Mouse (Mus musculus) adrenal gland, adult 2 months (tissue): Measurements from ENCODE around the gene Ccna2. TPM values are rescaled to one million over a fixed set of nuclear protein-coding genes. Genes with fewer than 3 reads are reported as not detected.

Experiments used
- DNase-seq: peaks from one replicate; pipeline ENCODE4 v3.0.0; 2021
- polyA plus RNA-seq: library from polyadenylated mRNA; depleted of rRNA; stranded (reverse); fragments of >200 nt; gene quantifications from 2 replicates; pipeline ENCODE4 v1.2.3, GENCODE M21; 2012; rRNA removed
- total RNA-seq, 2 experiments: library from RNA; stranded (reverse); gene quantifications; 2 replicates each; pipeline ENCODE4 v1.2.3; 2021

Gene Ccna2
- total and polyA plus RNA-seq, 3 experiments: 1.5 to 14.5 (median 4.1) TPM

- DNase-seq: peak; percentile 25
These were observed 38.7 kb downstream of the Ccna2 start for GRCm38 (mm10) chr3:36533201-36533672.

- DNase-seq: no peak
These were observed 39.2 kb downstream of the Ccna2 start for GRCm38 (mm10) chr3:36532738-36533137.

- DNase-seq: peak; percentile 16
These were observed 39.9 kb downstream of the Ccna2 start for GRCm38 (mm10) chr3:36531979-36532542.

GRCm38 (mm10) chr3:36531242-36531641 lies 40.7 kb downstream of the Ccna2 start:
- DNase-seq: no peak

- no peak for DNase-seq
These were observed 41.2 kb downstream of the Ccna2 start for GRCm38 (mm10) chr3:36530781-36531180.

GRCm38 (mm10) chr3:36530345-36530744 lies 41.6 kb downstream of the Ccna2 start:
- DNase-seq: no peak

- no peak for DNase-seq
These were observed 47.5 kb downstream of the Ccna2 start for GRCm38 (mm10) chr3:36524466-36524865.

- DNase-seq: no peak
These were observed 49.8 kb downstream of the Ccna2 start for GRCm38 (mm10) chr3:36522137-36522536.

- DNase-seq: peak; percentile 36
These were observed 50.6 kb downstream of the Ccna2 start, which contains the start of gene Gm11549 for GRCm38 (mm10) chr3:36521073-36522060. Gm11549 (minus strand) TSS chr3:36521813.

- DNase-seq: no peak
These were observed 55.8 kb downstream of the Ccna2 start for GRCm38 (mm10) chr3:36516196-36516595.

Other genes starting within 250 kb of the Ccna2 start
- 100 to 1,000 TPM; 670 to 728 TPM for gene Anxa5, start 96.3 kb downstream of the Ccna2 start, total RNA-seq
- 1,175 and 1,314 TPM in 2 replicates for gene Anxa5, start 96.3 kb downstream of the Ccna2 start, polyA plus RNA-seq
- 1 to 10 TPM; 1.4 to 2.2 TPM for gene 1810062G17Rik, start 96.2 kb downstream of the Ccna2 start, total RNA-seq
- 1.9 and 2.0 TPM in 2 replicates for gene 1810062G17Rik, start 96.2 kb downstream of the Ccna2 start, polyA plus RNA-seq
- under 1 TPM in 1 of 2 experiments, not detected in 1; 0.52 TPM for gene Gm11549, start 50.3 kb downstream of the Ccna2 start, total RNA-seq
- 0.09 and 0.12 TPM in 2 replicates for gene Gm11549, start 50.3 kb downstream of the Ccna2 start, polyA plus RNA-seq
- 10 to 100 TPM; 32.4 to 32.6 TPM for gene Exosc9, start 19.5 kb downstream of the Ccna2 start, total RNA-seq
- gene Exosc9, start 19.5 kb downstream of the Ccna2 start, polyA plus RNA-seq: 3.2 and 4.5 TPM in 2 replicates
- gene Bbs7, start 41.3 kb upstream of the Ccna2 start, total RNA-seq: 10 to 100 TPM in 1 of 2 experiments, 1 to 10 TPM in 1; 9.8 to 14.0 TPM
- 0.95 and 1.1 TPM in 2 replicates for gene Bbs7, start 41.3 kb upstream of the Ccna2 start, polyA plus RNA-seq
- gene Trpc3, start 118.0 kb upstream of the Ccna2 start, total RNA-seq: 1 to 10 TPM in 1 of 2 experiments, under 1 TPM in 1; 0.81 to 2.1 TPM
- 1.5 and 1.7 TPM in 2 replicates for gene Trpc3, start 118.0 kb upstream of the Ccna2 start, polyA plus RNA-seq